Mouse (Mus musculus): ENCODE results near the gene Hkdc1. TPM values are rescaled to one million over a fixed set of nuclear protein-coding genes. Genes with fewer than 3 reads are reported as not detected.

The Hkdc1 gene
- total RNA-seq, 2 experiments from 2014 or later, result not detected

Other genes with a start within 250 kb of the Hkdc1 start
- gene Tspan15, start 191.2 kb downstream of the Hkdc1 start, total RNA-seq (2021), result 1 to 10 TPM; 3.5 to 6.4 TPM
- not detected for gene Tacr2, start 170.1 kb downstream of the Hkdc1 start, total RNA-seq (2021)
- 1 to 10 TPM; 6.1 to 7.8 TPM for gene Hk1, start 42.6 kb downstream of the Hkdc1 start, total RNA-seq (2021)
- gene 4930507D05Rik, start 27.0 kb upstream of the Hkdc1 start, total RNA-seq (2021), result not detected
- 10 to 100 TPM; 17.1 to 19.7 TPM for gene Supv3l1, start 27.2 kb upstream of the Hkdc1 start, total RNA-seq (2021)
- 10 to 100 TPM; 24.3 to 29.0 TPM for gene Vps26a, start 64.3 kb upstream of the Hkdc1 start, total RNA-seq (2021)
- 10 to 100 TPM; 12.2 to 14.1 TPM for gene Srgn, start 105.0 kb upstream of the Hkdc1 start, total RNA-seq (2021)
- gene Kif1bp, start 156.0 kb upstream of the Hkdc1 start, total RNA-seq (2021), result 10 to 100 TPM; 23.6 to 24.0 TPM
- gene Ddx21, start 179.8 kb upstream of the Hkdc1 start, total RNA-seq (2021), result 10 to 100 TPM; 23.1 to 34.2 TPM
- 10 to 100 TPM; 40.0 to 43.3 TPM for gene Ddx50, start 228.7 kb upstream of the Hkdc1 start, total RNA-seq (2021)

All from gastrocnemius, postnatal 36 days (tissue).